Mouse (Mus musculus): ENCODE measurements around the gene Bbs1.

DNA sequence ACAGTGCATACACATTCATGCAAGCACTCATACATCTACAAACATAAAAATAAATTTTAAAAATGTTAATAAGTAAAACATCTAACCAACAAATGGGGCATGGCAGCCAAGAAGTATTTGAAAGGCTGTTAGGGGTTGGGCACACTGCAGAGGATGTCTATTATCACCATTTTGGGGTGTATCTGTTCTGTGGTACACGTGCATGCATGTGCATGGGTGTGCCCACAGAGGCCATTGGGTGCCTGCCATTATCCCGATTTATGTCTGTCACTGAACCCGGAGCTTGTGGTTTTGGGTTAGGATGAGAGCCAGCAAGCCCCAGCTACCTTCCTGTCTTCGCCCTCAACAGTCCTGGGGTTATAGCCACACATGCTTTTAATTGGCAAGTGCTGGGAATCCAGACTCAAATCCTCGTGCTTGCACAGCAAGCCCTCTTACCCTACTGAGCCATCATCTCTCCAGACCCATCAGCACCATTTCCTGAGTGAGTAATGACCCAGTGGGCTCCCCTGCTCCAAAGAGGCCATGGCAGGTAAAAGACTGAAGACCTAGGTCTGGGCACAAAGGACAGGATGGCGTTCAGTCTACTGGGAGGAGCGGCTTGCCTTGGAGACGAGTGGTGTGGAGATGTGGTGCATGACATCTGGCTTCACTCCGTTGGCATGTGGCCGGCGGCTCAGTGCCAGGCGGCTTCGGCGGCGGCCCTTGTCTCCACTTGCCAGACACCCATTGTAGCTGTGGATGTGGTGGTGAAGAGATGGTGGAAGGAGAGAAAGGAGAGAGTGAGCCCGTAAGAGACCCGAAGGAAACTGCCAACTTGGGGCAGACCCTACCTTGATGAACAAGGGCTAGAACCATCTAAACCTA, 31.2 kb upstream of the Bbs1 start:
- TF ChIP-seq POLR2A (IDR thresholded peaks at IDR 0.05; ENCODE audit: low read depth, low read length) (no peak), CTCF (IDR thresholded peaks at IDR 0.05; ENCODE audit: borderline replicate concordance, insufficient read depth, low read length) (no peak)
